Mouse (Mus musculus): ENCODE measurements around the gene Psma3. TPM values are rescaled to one million over a fixed set of nuclear protein-coding genes. Genes with fewer than 3 reads are reported as not detected.
"Not testable (repeated sequence)": the region's sequence is repeated elsewhere in the genome, so short reads cannot be mapped to it uniquely, and the experiment has no call there.

Gene Psma3
- polyA plus RNA-seq, 1 experiment: 196 TPM

DNA sequence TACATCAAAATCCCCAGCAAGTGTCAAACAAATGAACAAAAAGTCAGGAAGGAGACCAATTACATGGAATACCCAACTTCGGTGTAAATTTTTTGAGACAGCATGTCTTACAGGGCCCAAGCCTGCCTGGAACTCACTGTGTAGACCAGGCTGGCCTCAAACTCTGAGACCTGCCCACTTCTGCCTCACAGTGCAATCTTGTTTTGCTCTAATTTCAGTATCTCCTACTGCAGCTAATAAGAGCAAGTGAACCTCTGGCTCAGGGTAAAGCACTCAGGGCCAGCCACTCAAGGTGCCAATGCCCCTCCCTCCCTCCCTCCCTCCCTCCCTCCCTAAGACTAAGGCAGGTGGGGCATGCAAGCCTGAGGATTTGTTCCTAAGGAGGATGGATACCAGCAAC is 25.9 kb downstream of the Psma3 start:
- no peak for DNase-seq (ENCODE audit: extremely low spot score in 1 of 2, low spot score in 1 of 2)

- DNase-seq (ENCODE audit: extremely low spot score in 1 of 2, low spot score in 1 of 2): no peak
These were observed 27.0 kb downstream of the Psma3 start for GRCm38 (mm10) chr12:71001456-71001855.

- no peak for DNase-seq (ENCODE audit: extremely low spot score in 1 of 2, low spot score in 1 of 2)
These were observed 29.5 kb downstream of the Psma3 start for GRCm38 (mm10) chr12:71003760-71004426.

GRCm38 (mm10) chr12:71006141-71006540 is 31.7 kb downstream of the Psma3 start:
- DNase-seq (ENCODE audit: extremely low spot score in 1 of 2, low spot score in 1 of 2): no peak

GRCm38 (mm10) chr12:71006901-71007300 is 32.5 kb downstream of the Psma3 start:
- no peak for DNase-seq (ENCODE audit: extremely low spot score in 1 of 2, low spot score in 1 of 2)

- DNase-seq (ENCODE audit: extremely low spot score in 1 of 2, low spot score in 1 of 2): peak in 1 of 2 experiments; percentile 52
These were observed 35.3 kb downstream of the Psma3 start for GRCm38 (mm10) chr12:71009769-71010168.

DNA sequence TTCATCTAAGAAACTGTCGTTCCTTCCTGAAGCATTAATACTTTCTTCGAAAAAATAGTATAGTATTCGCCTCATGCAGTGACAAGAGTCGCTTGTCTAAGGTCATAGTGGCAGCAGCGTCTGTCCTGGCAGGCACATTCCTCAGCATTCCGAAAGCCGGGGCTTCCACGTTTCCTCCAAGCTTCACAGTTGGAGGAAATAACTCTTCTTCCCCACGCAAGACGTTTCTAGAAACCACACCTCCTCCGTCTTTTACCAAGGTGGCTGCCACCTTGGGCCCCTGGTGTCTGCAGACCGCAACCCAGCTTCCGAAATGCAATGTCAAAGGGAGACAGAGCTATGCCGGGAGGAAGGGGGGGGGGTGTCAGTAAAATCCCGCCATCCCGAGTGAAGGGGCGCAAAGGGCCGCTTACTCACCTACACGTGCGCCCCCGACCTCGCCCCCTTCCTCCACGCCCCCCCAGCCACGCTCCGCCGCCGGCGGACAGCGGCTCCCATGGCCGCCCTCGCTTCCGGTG is 40.5 kb downstream of the Psma3 start:
- DNase-seq (ENCODE audit: extremely low spot score in 1 of 2, low spot score in 1 of 2): peak in 1 of 2 experiments; percentile 41

DNA sequence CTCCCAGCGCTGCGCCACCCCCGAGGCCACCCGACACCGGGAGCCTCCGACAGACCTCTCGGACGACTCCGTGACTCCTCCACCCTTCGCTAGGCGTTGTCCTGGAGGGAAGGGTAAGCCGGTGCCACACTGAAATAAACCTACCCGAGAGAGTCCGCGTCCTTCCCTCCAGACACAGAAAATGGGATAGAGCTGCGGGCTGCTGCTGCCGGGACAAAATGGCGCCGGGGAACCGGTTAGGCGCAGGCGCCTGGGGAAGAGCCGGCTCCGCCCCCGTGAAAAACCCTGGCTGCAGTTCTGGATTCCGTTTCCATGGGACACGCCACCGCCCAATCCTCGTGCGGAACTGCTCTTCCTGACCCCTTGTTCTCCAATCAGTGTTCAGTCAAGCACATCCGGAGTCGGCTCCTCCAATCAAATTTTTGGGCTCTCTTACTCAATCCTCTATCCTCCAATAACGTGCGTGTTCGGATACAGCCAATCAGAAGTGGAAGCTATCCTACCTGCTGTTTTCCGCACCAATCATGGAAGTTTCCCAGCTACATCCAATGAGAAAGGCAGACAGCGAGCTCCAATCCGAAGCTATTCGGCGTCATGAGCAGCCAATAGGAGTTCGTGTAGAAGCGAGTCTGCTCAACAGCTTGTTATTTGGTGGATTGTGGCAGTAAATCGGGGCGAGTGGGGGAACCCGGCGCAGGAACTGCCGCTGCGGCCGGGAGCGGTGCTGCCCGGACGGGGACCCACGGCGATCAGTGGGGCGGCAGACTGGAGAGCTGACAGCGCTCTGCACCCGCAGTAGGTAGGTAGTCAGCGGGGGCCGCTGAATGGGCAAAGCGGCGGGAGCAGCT is 41.2 kb downstream of the Psma3 start, which contains the start of gene Arid4a:
Arid4a (plus strand) TSS at position 628 of the 848 bp plus-strand sequence.
- DNase-seq (ENCODE audit: extremely low spot score in 1 of 2, low spot score in 1 of 2): peak; percentile 99 to 100

DNA sequence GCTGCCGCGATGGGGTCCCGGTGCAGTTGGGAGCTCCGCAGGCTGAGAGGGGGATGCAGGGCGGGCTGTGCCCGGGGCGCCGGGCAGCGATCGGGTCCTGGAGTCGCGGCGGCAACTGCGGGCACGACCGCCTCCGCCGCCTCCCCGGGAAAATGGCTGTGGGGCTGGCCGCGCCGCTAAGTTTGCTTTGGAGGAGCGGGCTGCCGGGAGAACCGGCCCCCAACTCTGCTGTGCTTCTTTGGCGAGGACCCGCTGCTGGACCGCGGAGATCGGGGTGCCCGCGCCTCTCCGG is 41.7 kb downstream of the Psma3 start:
- no peak for DNase-seq (ENCODE audit: extremely low spot score in 1 of 2, low spot score in 1 of 2)

- no peak for DNase-seq (ENCODE audit: extremely low spot score in 1 of 2, low spot score in 1 of 2)
These were observed 42.3 kb downstream of the Psma3 start for GRCm38 (mm10) chr12:71016503-71017241.

DNA sequence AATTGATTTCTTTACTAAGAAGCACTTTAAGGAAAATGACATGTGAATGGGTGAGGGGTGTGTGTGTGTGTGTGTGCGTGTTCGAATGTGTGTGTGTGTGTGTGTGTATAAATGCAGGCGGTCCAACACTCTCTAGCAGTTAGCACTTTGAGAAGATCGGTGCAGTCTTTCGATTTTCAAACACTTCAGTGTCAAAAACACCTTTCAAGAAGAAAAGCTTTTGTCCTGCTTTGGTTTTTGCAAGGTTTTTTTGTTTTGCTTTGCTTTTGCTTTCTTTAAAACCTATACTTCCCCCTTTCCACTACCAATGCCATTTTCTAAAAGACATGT is 42.8 kb downstream of the Psma3 start:
- DNase-seq (ENCODE audit: extremely low spot score in 1 of 2, low spot score in 1 of 2): no peak

DNA sequence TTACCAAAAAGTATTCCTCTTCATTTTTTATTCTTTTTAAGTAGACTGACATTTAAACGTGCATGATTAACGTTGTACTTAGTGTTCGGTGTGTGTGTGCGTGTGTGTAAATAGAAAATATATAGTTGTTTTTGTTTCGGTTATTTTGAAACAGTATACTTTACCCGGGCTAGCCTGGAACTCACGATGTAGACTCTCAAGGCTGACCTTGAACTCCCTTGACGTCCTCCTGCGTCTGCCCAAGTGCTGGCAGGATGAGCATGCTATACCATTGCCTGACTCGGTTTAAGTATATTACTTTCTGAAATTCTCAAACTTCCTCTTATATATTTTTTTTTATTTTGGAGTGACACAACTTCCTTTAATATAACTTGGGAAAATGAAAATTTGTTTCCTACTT is 43.4 kb downstream of the Psma3 start:
- DNase-seq (ENCODE audit: extremely low spot score in 1 of 2, low spot score in 1 of 2): no peak

- no peak for DNase-seq (ENCODE audit: extremely low spot score in 1 of 2, low spot score in 1 of 2)
These were observed 44.8 kb downstream of the Psma3 start for GRCm38 (mm10) chr12:71019211-71019610.

DNA sequence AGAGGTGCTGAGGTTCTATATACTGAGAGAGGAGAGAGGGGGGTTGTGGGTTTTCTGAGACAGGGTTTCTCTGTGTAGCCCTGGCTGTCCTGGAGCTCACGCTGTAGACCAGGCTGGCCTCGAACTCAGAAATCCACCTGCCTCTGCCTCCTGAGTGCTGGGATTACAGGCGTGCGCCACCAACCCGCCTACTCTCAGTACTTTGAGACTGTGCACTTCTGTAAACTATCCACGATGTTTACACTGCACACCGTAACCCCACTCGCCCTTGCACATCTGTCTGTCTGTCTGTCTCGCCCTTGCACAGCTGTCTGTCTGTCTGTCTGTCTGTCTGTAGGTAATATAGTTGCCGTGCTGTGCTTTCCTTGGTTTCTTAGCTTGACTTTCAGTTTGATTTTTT is 50.0 kb downstream of the Psma3 start:
- DNase-seq (ENCODE audit: extremely low spot score in 1 of 2, low spot score in 1 of 2): no peak

DNA sequence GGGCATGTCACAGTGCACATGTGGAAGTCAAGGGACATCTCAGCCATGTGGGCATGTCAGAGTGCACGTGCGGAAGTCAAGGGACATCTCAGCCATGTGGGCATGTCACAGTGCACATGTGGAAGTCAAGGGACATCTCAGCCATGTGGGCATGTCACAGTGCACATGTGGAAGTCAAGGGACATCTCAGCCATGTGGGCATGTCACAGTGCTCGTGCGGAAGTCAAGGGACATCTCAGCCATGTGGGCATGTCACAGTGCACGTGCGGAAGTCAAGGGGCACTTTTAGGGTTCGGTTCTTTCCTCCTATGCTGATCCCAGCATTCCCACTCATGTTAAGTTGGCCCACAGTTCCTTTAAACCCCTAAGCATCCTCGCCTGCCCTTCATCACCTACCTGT is 53.8 kb downstream of the Psma3 start:
- not testable (repeated sequence) for DNase-seq (ENCODE audit: extremely low spot score in 1 of 2, low spot score in 1 of 2)

DNA sequence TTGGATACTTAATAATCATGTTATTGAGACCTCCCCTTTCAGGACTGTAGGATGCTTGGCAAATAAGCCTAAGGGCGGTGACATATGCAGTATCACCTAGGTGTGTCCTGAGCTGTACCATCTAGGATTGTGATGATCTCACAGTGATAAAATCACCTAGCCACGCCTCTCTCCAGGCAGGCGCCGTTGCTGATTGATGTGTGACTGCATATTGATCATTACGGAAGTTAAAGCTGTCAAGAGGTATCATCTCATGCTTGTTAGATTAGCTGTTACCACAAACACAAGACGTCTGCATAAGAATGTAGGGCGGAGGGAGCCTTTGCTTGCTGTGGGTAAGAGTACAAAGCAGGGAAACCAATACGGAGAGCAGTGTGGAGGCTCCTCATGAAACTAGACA is 55.8 kb downstream of the Psma3 start:
- no peak for DNase-seq (ENCODE audit: extremely low spot score in 1 of 2, low spot score in 1 of 2)

DNA sequence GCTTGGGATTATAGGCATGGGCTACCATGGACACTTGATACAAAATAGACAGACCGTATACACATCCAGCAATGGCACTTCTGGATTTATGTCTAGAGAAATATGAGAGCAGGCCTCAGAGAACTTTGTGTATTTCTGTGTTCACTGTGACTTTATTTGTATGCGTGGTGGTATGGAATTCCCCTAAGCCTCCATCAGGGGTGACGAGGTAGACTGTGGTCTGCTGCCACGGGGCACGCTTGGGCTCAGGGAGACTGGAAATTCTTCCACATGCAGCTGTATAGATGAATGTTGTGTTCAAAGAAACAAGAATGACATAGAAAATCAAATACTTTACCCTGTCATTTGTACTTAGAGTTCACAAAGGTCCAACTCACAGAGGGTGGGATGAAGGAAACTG is 56.3 kb downstream of the Psma3 start:
- DNase-seq (ENCODE audit: extremely low spot score in 1 of 2, low spot score in 1 of 2): no peak

GRCm38 (mm10) chr12:71035826-71036225 is 61.4 kb downstream of the Psma3 start:
- DNase-seq (ENCODE audit: extremely low spot score in 1 of 2, low spot score in 1 of 2): no peak

GRCm38 (mm10) chr12:71036729-71037404 is 62.4 kb downstream of the Psma3 start:
- no peak for DNase-seq (ENCODE audit: extremely low spot score in 1 of 2, low spot score in 1 of 2)

GRCm38 (mm10) chr12:71040462-71040861 is 66.0 kb downstream of the Psma3 start:
- DNase-seq (ENCODE audit: extremely low spot score in 1 of 2, low spot score in 1 of 2): no peak

DNA sequence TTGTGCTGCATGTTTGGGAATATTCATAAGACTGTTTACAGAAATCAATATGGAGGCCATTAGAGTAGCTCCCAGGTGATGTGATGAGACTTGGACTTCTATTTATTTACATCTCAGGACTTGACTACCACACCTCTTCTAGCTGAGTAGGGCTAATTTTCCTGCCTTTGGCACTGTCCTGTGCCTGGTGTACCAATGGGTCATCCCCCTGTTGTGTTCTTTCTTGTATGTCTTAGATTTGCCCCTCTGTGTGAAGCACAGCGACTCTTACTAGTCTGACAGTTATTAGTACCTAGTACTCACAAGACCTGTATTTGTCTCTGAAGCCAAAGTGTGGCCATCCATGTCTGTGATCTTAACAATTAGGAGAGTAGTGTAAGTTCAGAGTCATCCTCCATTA is 68.0 kb downstream of the Psma3 start:
- DNase-seq (ENCODE audit: extremely low spot score in 1 of 2, low spot score in 1 of 2): no peak
